Mouse (Mus musculus): Measurements from ENCODE around the gene Cfap161. TPM values are rescaled to one million over a fixed set of nuclear protein-coding genes. Genes with fewer than 3 reads are reported as not detected.

The Cfap161 gene
- polyA plus RNA-seq, 1 experiment, result 0.18 TPM

- Histone ChIP-seq H3K4me1 (replicated peaks; ENCODE audit: control insufficient read depth, insufficient read depth, low read length) (no peaks in the 10 kb centered on the region), H3K36me3 (ENCODE audit: control insufficient read depth, insufficient read depth, low read length) (no peaks in the 10 kb centered on the region), H3K27ac (ENCODE audit: control insufficient read depth, insufficient read depth, low read length) (no peak within 1 kb of the TSS), H3K4me3 (ENCODE audit: control insufficient read depth, insufficient read depth, low read length) (no peak within 1 kb of the TSS), H3K27me3 (ENCODE audit: control insufficient read depth, insufficient read depth, low read length) (no peaks in the 10 kb centered on the region)
- TF ChIP-seq POLR2A (IDR thresholded peaks at IDR 0.05; ENCODE audit: control insufficient read depth, extremely low read depth, insufficient read depth, low read length, poor library complexity) (no peak), CTCF (IDR thresholded peaks at IDR 0.05; ENCODE audit: borderline replicate concordance, control insufficient read depth, extremely low read depth, insufficient read depth, low read length, poor library complexity) (no peak)
- DNase-seq, result no peak
- 80% methylated on average over 20 of the region's 20 CpGs for WGBS
These were observed 49.1 kb downstream of the Cfap161 start, which contains the start of gene Il16 for GRCm38 (mm10) chr7:83745413-83746106. Gene Il16, minus strand, starts transcription at chr7:83745726.

GRCm38 (mm10) chr7:83745065-83745412, 49.6 kb downstream of the Cfap161 start:
- Histone ChIP-seq H3K36me3 (ENCODE audit: control insufficient read depth, insufficient read depth, low read length) (no peaks in the 10 kb centered on the region), H3K27ac (ENCODE audit: control insufficient read depth, insufficient read depth, low read length) (no peak overlapping the region), H3K27me3 (ENCODE audit: control insufficient read depth, insufficient read depth, low read length) (no peaks in the 10 kb centered on the region), H3K4me3 (ENCODE audit: control insufficient read depth, insufficient read depth, low read length) (no peak overlapping the region), H3K4me1 (replicated peaks; ENCODE audit: control insufficient read depth, insufficient read depth, low read length) (no peaks in the 10 kb centered on the region)
- DNase-seq, result no peak
- TF ChIP-seq POLR2A (IDR thresholded peaks at IDR 0.05; ENCODE audit: control insufficient read depth, extremely low read depth, insufficient read depth, low read length, poor library complexity) (no peak), CTCF (IDR thresholded peaks at IDR 0.05; ENCODE audit: borderline replicate concordance, control insufficient read depth, extremely low read depth, insufficient read depth, low read length, poor library complexity) (no peak)
- WGBS, result 92% methylated on average over 9 of the region's 9 CpGs

GRCm38 (mm10) chr7:83744250-83744649, 50.4 kb downstream of the Cfap161 start:
- Histone ChIP-seq H3K4me1 (replicated peaks; ENCODE audit: control insufficient read depth, insufficient read depth, low read length) (no peaks in the 10 kb centered on the region), H3K27me3 (ENCODE audit: control insufficient read depth, insufficient read depth, low read length) (no peaks in the 10 kb centered on the region), H3K27ac (ENCODE audit: control insufficient read depth, insufficient read depth, low read length) (no peak overlapping the region), H3K4me3 (ENCODE audit: control insufficient read depth, insufficient read depth, low read length) (no peak overlapping the region), H3K36me3 (ENCODE audit: control insufficient read depth, insufficient read depth, low read length) (no peaks in the 10 kb centered on the region)
- 92% methylated on average over 4 of the region's 4 CpGs for WGBS
- DNase-seq, result no peak
- TF ChIP-seq CTCF (IDR thresholded peaks at IDR 0.05; ENCODE audit: borderline replicate concordance, control insufficient read depth, extremely low read depth, insufficient read depth, low read length, poor library complexity) (no peak), POLR2A (IDR thresholded peaks at IDR 0.05; ENCODE audit: control insufficient read depth, extremely low read depth, insufficient read depth, low read length, poor library complexity) (no peak)

GRCm38 (mm10) chr7:83742690-83743089, 52.0 kb downstream of the Cfap161 start:
- 57% methylated on average over 3 of the region's 3 CpGs for WGBS
- Histone ChIP-seq H3K4me1 (replicated peaks; ENCODE audit: control insufficient read depth, insufficient read depth, low read length) (no peaks in the 10 kb centered on the region), H3K36me3 (ENCODE audit: control insufficient read depth, insufficient read depth, low read length) (no peaks in the 10 kb centered on the region), H3K27ac (ENCODE audit: control insufficient read depth, insufficient read depth, low read length) (no peak overlapping the region), H3K27me3 (ENCODE audit: control insufficient read depth, insufficient read depth, low read length) (no peaks in the 10 kb centered on the region), H3K4me3 (ENCODE audit: control insufficient read depth, insufficient read depth, low read length) (no peak overlapping the region)
- no peak for TF ChIP-seq POLR2A (IDR thresholded peaks at IDR 0.05; ENCODE audit: control insufficient read depth, extremely low read depth, insufficient read depth, low read length, poor library complexity)
- no peak for TF ChIP-seq CTCF (IDR thresholded peaks at IDR 0.05; ENCODE audit: borderline replicate concordance, control insufficient read depth, extremely low read depth, insufficient read depth, low read length, poor library complexity)
- no peak for DNase-seq

- TF ChIP-seq CTCF (IDR thresholded peaks at IDR 0.05; ENCODE audit: borderline replicate concordance, control insufficient read depth, extremely low read depth, insufficient read depth, low read length, poor library complexity) (no peak), POLR2A (IDR thresholded peaks at IDR 0.05; ENCODE audit: control insufficient read depth, extremely low read depth, insufficient read depth, low read length, poor library complexity) (no peak)
- Histone ChIP-seq H3K27ac (ENCODE audit: control insufficient read depth, insufficient read depth, low read length) (no peak overlapping the region), H3K4me1 (replicated peaks; ENCODE audit: control insufficient read depth, insufficient read depth, low read length) (no peaks in the 10 kb centered on the region), H3K4me3 (ENCODE audit: control insufficient read depth, insufficient read depth, low read length) (no peak overlapping the region), H3K36me3 (ENCODE audit: control insufficient read depth, insufficient read depth, low read length) (no peaks in the 10 kb centered on the region), H3K27me3 (ENCODE audit: control insufficient read depth, insufficient read depth, low read length) (no peaks in the 10 kb centered on the region)
- no peak for DNase-seq
- WGBS, result 71% methylated on average over 2 of the region's 2 CpGs
These were observed 52.7 kb downstream of the Cfap161 start for GRCm38 (mm10) chr7:83742026-83742425.

GRCm38 (mm10) chr7:83739680-83740310, 54.9 kb downstream of the Cfap161 start:
- Histone ChIP-seq H3K4me3 (ENCODE audit: control insufficient read depth, insufficient read depth, low read length) (no peak overlapping the region), H3K36me3 (ENCODE audit: control insufficient read depth, insufficient read depth, low read length) (no peaks in the 10 kb centered on the region), H3K27me3 (ENCODE audit: control insufficient read depth, insufficient read depth, low read length) (no peaks in the 10 kb centered on the region), H3K27ac (ENCODE audit: control insufficient read depth, insufficient read depth, low read length) (no peak overlapping the region), H3K4me1 (replicated peaks; ENCODE audit: control insufficient read depth, insufficient read depth, low read length) (no peaks in the 10 kb centered on the region)
- DNase-seq, result no peak
- no peak for TF ChIP-seq POLR2A (IDR thresholded peaks at IDR 0.05; ENCODE audit: control insufficient read depth, extremely low read depth, insufficient read depth, low read length, poor library complexity)
- no peak for TF ChIP-seq CTCF (IDR thresholded peaks at IDR 0.05; ENCODE audit: borderline replicate concordance, control insufficient read depth, extremely low read depth, insufficient read depth, low read length, poor library complexity)
- WGBS, result 88% methylated on average over 7 of the region's 7 CpGs

Measured in thymus, adult 2 months (tissue).